Mouse (Mus musculus): ENCODE results near the gene Gm5891. TPM values are rescaled to one million over a fixed set of nuclear protein-coding genes. Genes with fewer than 3 reads are reported as not detected.
"Not testable (repeated sequence)": the region's sequence is repeated elsewhere in the genome, so short reads cannot be mapped to it uniquely, and the experiment has no call there.

Gm5891 gene
- not detected in 2 replicates for polyA plus RNA-seq (2014; fragmentation: Nextera tagmentation; extraction: Ambion mirVana)

GRCm38 (mm10) chr7:21921191-21921590 is at the start of gene Gm5891:
Gm5891 (minus strand) TSS chr7:21921291.
- ATAC-seq (replicated peaks; ENCODE audit: low FRiP score, low TSS enrichment, low read depth); H3K9ac ChIP-seq (ENCODE audit: low read length); DNase-seq (ENCODE audit: low spot score); H3K27ac ChIP-seq (ENCODE audit: low read depth); H3K4me3 ChIP-seq (ENCODE audit: low read depth, low read length); H3K36me3 ChIP-seq (ENCODE audit: control insufficient read depth, insufficient read depth, low read length); H3K9me3 ChIP-seq (ENCODE audit: control insufficient read depth, low read length); H3K4me1 ChIP-seq (replicated peaks; ENCODE audit: control insufficient read depth, insufficient read depth, low read length); H3K4me2 ChIP-seq (ENCODE audit: low read length); H3K27me3 ChIP-seq (replicated peaks; ENCODE audit: control insufficient read depth, insufficient read depth, low read length): not testable (repeated sequence)
- WGBS, result no CpG with 5 or more reads among the region's 1 CpGs

Other genes with a start within 250 kb of the Gm5891 start
- not detected in 2 replicates for gene Gm4175, start 159.8 kb downstream of the Gm5891 start, polyA plus RNA-seq (2014; fragmentation: Nextera tagmentation; extraction: Ambion mirVana)
- not detected in 2 replicates for gene Gm4177, start 124.6 kb downstream of the Gm5891 start, polyA plus RNA-seq (2014; fragmentation: Nextera tagmentation; extraction: Ambion mirVana)
- gene Vmn1r135, start 88.9 kb downstream of the Gm5891 start, polyA plus RNA-seq (2014; fragmentation: Nextera tagmentation; extraction: Ambion mirVana), result not detected in 2 replicates
- gene Gm5725, start 77.0 kb downstream of the Gm5891 start, polyA plus RNA-seq (2014; fragmentation: Nextera tagmentation; extraction: Ambion mirVana), result not detected in 2 replicates
- not detected in 2 replicates for gene Vmn1r137, start 73.3 kb upstream of the Gm5891 start, polyA plus RNA-seq (2014; fragmentation: Nextera tagmentation; extraction: Ambion mirVana)
- not detected in 2 replicates for gene Vmn1r138, start 107.6 kb upstream of the Gm5891 start, polyA plus RNA-seq (2014; fragmentation: Nextera tagmentation; extraction: Ambion mirVana)
- gene Gm6176, start 135.0 kb upstream of the Gm5891 start, polyA plus RNA-seq (2014; fragmentation: Nextera tagmentation; extraction: Ambion mirVana), result not detected in 2 replicates
- gene Vmn1r139, start 147.8 kb upstream of the Gm5891 start, polyA plus RNA-seq (2014; fragmentation: Nextera tagmentation; extraction: Ambion mirVana), result not detected in 2 replicates
- not detected in 2 replicates for gene Gm16451, start 197.0 kb upstream of the Gm5891 start, polyA plus RNA-seq (2014; fragmentation: Nextera tagmentation; extraction: Ambion mirVana)
- gene Gm10666, start 213.4 kb upstream of the Gm5891 start, polyA plus RNA-seq (2014; fragmentation: Nextera tagmentation; extraction: Ambion mirVana), result not detected in 2 replicates
- gene Vmn1r142, start 242.7 kb upstream of the Gm5891 start, polyA plus RNA-seq (2014; fragmentation: Nextera tagmentation; extraction: Ambion mirVana), result not detected in 2 replicates

All from intestine, embryonic 14.5 days (tissue).